Mouse (Mus musculus) intestine, embryonic 15.5 days (tissue): Measurements from ENCODE around the gene Slc24a5. TPM values are rescaled to one million over a fixed set of nuclear protein-coding genes. Genes with fewer than 3 reads are reported as not detected.
A peak's percentile ranks its signal among the peaks of the same experiment; 100 is the strongest.

Experiments used
- ATAC-seq: fragments of 200-750 bp; cut with Nextera tagmentation; 2 replicates; pipeline ENCODE4 v1.8.0; 2017; ENCODE audit warnings: moderate TSS enrichment, moderate library complexity
- H3K27ac ChIP-seq: fragments of 300-500 bp; sonication (generic); 2 replicates; pipeline ENCODE4 v1.5.1; 2015; ENCODE audit warnings: mild to moderate bottlenecking, inconsistent platforms
- H3K27me3 ChIP-seq: fragments of 300-500 bp; sonication (generic); replicated peaks from 2 replicates; pipeline ENCODE4 v1.6.1; 2015; ENCODE audit warnings: inconsistent platforms
- H3K36me3 ChIP-seq: fragments of 300-500 bp; sonication (generic); 2 replicates; pipeline ENCODE4 v1.6.1; 2015; ENCODE audit warnings: inconsistent platforms
- H3K4me1 ChIP-seq: fragments of 300-500 bp; sonication (generic); replicated peaks from 2 replicates; pipeline ENCODE4 v1.6.1; 2015; ENCODE audit warnings: inconsistent platforms
- H3K4me2 ChIP-seq: fragments of 300-500 bp; sonication (generic); replicated peaks from 2 replicates; pipeline ENCODE4 v1.6.1; 2015; ENCODE audit warnings: mild to moderate bottlenecking, inconsistent platforms
- H3K4me3 ChIP-seq: fragments of 300-500 bp; sonication (generic); replicated peaks from 2 replicates; pipeline ENCODE4 v1.5.1; 2015; ENCODE audit warnings: inconsistent platforms
- H3K9ac ChIP-seq: fragments of 300-500 bp; sonication (generic); 2 replicates; pipeline ENCODE4 v1.6.1; 2015; ENCODE audit warnings: inconsistent platforms
- H3K9me3 ChIP-seq: fragments of 300-500 bp; sonication (generic); 2 replicates; pipeline ENCODE4 v1.6.1; 2016; ENCODE audit warnings: inconsistent platforms
- WGBS: fragments of 180-500 bp; shearing (Covaris S2); methylation state at CpG from one replicate; pipeline ENCODE4 v1.1.7; 2015; 5-methylcytosine and 5-hydroxymethylcytosine counted together
- polyA plus RNA-seq: library from polyadenylated mRNA; unstranded; fragments of >200 nt; fragmentation: Nextera tagmentation; extraction: Ambion mirVana; gene quantifications from 2 replicates; pipeline ENCODE4 v1.2.1, GENCODE M21; 2015

Slc24a5 gene
- 1.4 and 2.1 TPM in 2 replicates for polyA plus RNA-seq

GRCm38 (mm10) chr2:125067894-125068293 lies at the start of gene Slc24a5:
Gene Slc24a5, plus strand, starts transcription at chr2:125068124.
- H3K9ac ChIP-seq, result no peak within 1 kb of the TSS
- no peak within 1 kb of the TSS for H3K27ac ChIP-seq
- no peak within 1 kb of the TSS for H3K4me2 ChIP-seq
- H3K4me1 ChIP-seq, result no peaks in the 10 kb centered on the region
- no peaks in the 10 kb centered on the region for H3K27me3 ChIP-seq
- no peaks in the 10 kb centered on the region for H3K36me3 ChIP-seq
- H3K4me3 ChIP-seq, result no peak within 1 kb of the TSS
- WGBS, result 56% methylated on average over 10 of the region's 10 CpGs
- H3K9me3 ChIP-seq, result no peaks in the 10 kb centered on the region
- peak; percentile 39; the same call in 1 of the 2 replicates for ATAC-seq

- no peak overlapping the region for H3K4me2 ChIP-seq
- no peaks in the 10 kb centered on the region for H3K9me3 ChIP-seq
- 42% methylated on average over 5 of the region's 5 CpGs for WGBS
- no peak overlapping the region for H3K4me3 ChIP-seq
- no peaks in the 10 kb centered on the region for H3K27me3 ChIP-seq
- no peaks in the 10 kb centered on the region for H3K36me3 ChIP-seq
- no peaks in the 10 kb centered on the region for H3K4me1 ChIP-seq
- ATAC-seq, result 0 out of 2 replicates have a peak, but pooled peaks have one; percentile 39
- no peak overlapping the region for H3K27ac ChIP-seq
- H3K9ac ChIP-seq, result no peak overlapping the region
Observed at GRCm38 (mm10) chr2:125024386-125024785, 43.5 kb upstream of the Slc24a5 start.

- Histone ChIP-seq H3K4me2 (peak overlapping the region; percentile 34; the same call in 1 of the 2 replicates), H3K9ac (no peak overlapping the region), H3K9me3 (no peaks in the 10 kb centered on the region), H3K27me3 (no peaks in the 10 kb centered on the region), H3K36me3 (no peaks in the 10 kb centered on the region), H3K4me1 (no peaks in the 10 kb centered on the region), H3K4me3 (no peak overlapping the region), H3K27ac (no peak overlapping the region)
- ATAC-seq, result peak; percentile 49; the same call in 1 of the 2 replicates
- 32% methylated on average over 14 of the region's 14 CpGs for WGBS
Observed at GRCm38 (mm10) chr2:125026358-125027000, 41.4 kb upstream of the Slc24a5 start.

GRCm38 (mm10) chr2:125030591-125030990 lies 37.3 kb upstream of the Slc24a5 start:
- Histone ChIP-seq H3K4me1 (no peaks in the 10 kb centered on the region), H3K9ac (no peak overlapping the region), H3K36me3 (no peaks in the 10 kb centered on the region), H3K9me3 (no peaks in the 10 kb centered on the region), H3K4me3 (no peak overlapping the region), H3K4me2 (no peak overlapping the region), H3K27me3 (no peaks in the 10 kb centered on the region), H3K27ac (no peak overlapping the region)
- no peak for ATAC-seq
- WGBS, result 68% methylated on average over 7 of the region's 7 CpGs

- no peaks in the 10 kb centered on the region for H3K36me3 ChIP-seq
- no peaks in the 10 kb centered on the region for H3K9me3 ChIP-seq
- H3K4me3 ChIP-seq, result no peak overlapping the region
- H3K4me2 ChIP-seq, result no peak overlapping the region
- 81% methylated on average over 8 of the region's 8 CpGs for WGBS
- no peak overlapping the region for H3K9ac ChIP-seq
- no peak overlapping the region for H3K27ac ChIP-seq
- H3K4me1 ChIP-seq, result no peaks in the 10 kb centered on the region
- H3K27me3 ChIP-seq, result no peaks in the 10 kb centered on the region
- ATAC-seq, result no peak
Observed at GRCm38 (mm10) chr2:125031111-125031510, 36.8 kb upstream of the Slc24a5 start.

GRCm38 (mm10) chr2:125031562-125032257 lies 36.2 kb upstream of the Slc24a5 start:
- Histone ChIP-seq H3K9me3 (no peaks in the 10 kb centered on the region), H3K36me3 (no peaks in the 10 kb centered on the region), H3K4me2 (no peak overlapping the region), H3K27me3 (no peaks in the 10 kb centered on the region), H3K9ac (no peak overlapping the region), H3K4me3 (no peak overlapping the region), H3K4me1 (no peaks in the 10 kb centered on the region), H3K27ac (no peak overlapping the region)
- ATAC-seq, result no peak
- WGBS, result 87% methylated on average over 12 of the region's 12 CpGs

GRCm38 (mm10) chr2:125032258-125032973 lies 35.5 kb upstream of the Slc24a5 start:
- Histone ChIP-seq H3K4me1 (no peaks in the 10 kb centered on the region), H3K4me3 (no peak overlapping the region), H3K27me3 (no peaks in the 10 kb centered on the region), H3K36me3 (no peaks in the 10 kb centered on the region), H3K27ac (no peak overlapping the region), H3K9me3 (no peaks in the 10 kb centered on the region), H3K9ac (no peak overlapping the region), H3K4me2 (no peak overlapping the region)
- ATAC-seq, result no peak
- WGBS, result 71% methylated on average over 17 of the region's 17 CpGs

- Histone ChIP-seq H3K4me1 (no peaks in the 10 kb centered on the region), H3K27me3 (no peaks in the 10 kb centered on the region), H3K4me3 (no peak overlapping the region), H3K4me2 (no peak overlapping the region), H3K36me3 (no peaks in the 10 kb centered on the region), H3K27ac (no peak overlapping the region), H3K9ac (no peak overlapping the region), H3K9me3 (no peaks in the 10 kb centered on the region)
- WGBS, result 42% methylated on average over 10 of the region's 10 CpGs
- no peak for ATAC-seq
Observed at GRCm38 (mm10) chr2:125033042-125033743, 34.7 kb upstream of the Slc24a5 start.

- Histone ChIP-seq H3K27ac (no peak overlapping the region), H3K36me3 (no peaks in the 10 kb centered on the region)
- no peak for ATAC-seq
Observed at GRCm38 (mm10) chr2:125055316-125055903, 12.5 kb upstream of the Slc24a5 start.

GRCm38 (mm10) chr2:125057250-125057815 lies 10.6 kb upstream of the Slc24a5 start:
- Histone ChIP-seq H3K27ac (no peak overlapping the region), H3K4me1 (no peaks in the 10 kb centered on the region), H3K9ac (no peak overlapping the region), H3K27me3 (no peaks in the 10 kb centered on the region), H3K4me2 (no peak overlapping the region), H3K9me3 (no peaks in the 10 kb centered on the region), H3K4me3 (no peak overlapping the region), H3K36me3 (no peaks in the 10 kb centered on the region)
- 27% methylated on average over 7 of the region's 7 CpGs for WGBS
- no peak for ATAC-seq

More at GRCm38 (mm10) chr2:125055316-125055903, 12.5 kb upstream of the Slc24a5 start:
- Histone ChIP-seq H3K4me1 (no peaks in the 10 kb centered on the region), H3K4me2 (no peak overlapping the region), H3K4me3 (no peak overlapping the region), H3K9me3 (no peaks in the 10 kb centered on the region), H3K27me3 (no peaks in the 10 kb centered on the region), H3K9ac (no peak overlapping the region)
- 84% methylated on average over 7 of the region's 7 CpGs for WGBS

GRCm38 (mm10) chr2:125061451-125061850 lies 6.5 kb upstream of the Slc24a5 start:
- H3K4me2 ChIP-seq, result no peak overlapping the region
- no peak overlapping the region for H3K4me3 ChIP-seq
- H3K4me1 ChIP-seq, result no peaks in the 10 kb centered on the region
- ATAC-seq, result no peak
- H3K27me3 ChIP-seq, result no peaks in the 10 kb centered on the region
- WGBS, result 92% methylated on average over 7 of the region's 7 CpGs
- H3K9ac ChIP-seq, result no peak overlapping the region
- H3K27ac ChIP-seq, result no peak overlapping the region
- no peaks in the 10 kb centered on the region for H3K9me3 ChIP-seq
- H3K36me3 ChIP-seq, result no peaks in the 10 kb centered on the region
